Mouse (Mus musculus) forebrain, embryonic 10.5 days (tissue): ENCODE results near the gene Fbln5. TPM values are rescaled to one million over a fixed set of nuclear protein-coding genes. Genes with fewer than 3 reads are reported as not detected.
A peak's percentile ranks its signal among the peaks of the same experiment; 100 is the strongest.

Experiments used
- DNase-seq: peaks from one replicate; pipeline ENCODE4 v3.0.0-alpha.2; 2017; ENCODE audit warnings: low spot score; ENCODE audit errors: extremely low spot score
- H3K27ac ChIP-seq: fragments of 300-500 bp; sonication (generic); 2 replicates; pipeline ENCODE4 v1.5.1; 2016; ENCODE audit warnings: mild to moderate bottlenecking
- H3K27me3 ChIP-seq: fragments of 300-500 bp; sonication (generic); 2 replicates; pipeline ENCODE4 v1.6.1; 2016; ENCODE audit warnings: mild to moderate bottlenecking; ENCODE audit not compliant: poor library complexity, severe bottlenecking
- H3K36me3 ChIP-seq: fragments of 300-500 bp; sonication (generic); replicated peaks from 2 replicates; pipeline ENCODE4 v1.6.1; 2016; ENCODE audit warnings: mild to moderate bottlenecking, moderate library complexity
- H3K4me1 ChIP-seq: fragments of 300-500 bp; sonication (generic); 2 replicates; pipeline ENCODE4 v1.6.1; 2016
- H3K4me3 ChIP-seq: fragments of 300-500 bp; sonication (generic); 2 replicates; pipeline ENCODE4 v1.5.1; 2016; ENCODE audit warnings: mild to moderate bottlenecking, moderate library complexity
- H3K9me3 ChIP-seq: fragments of 300-500 bp; sonication (generic); 2 replicates; pipeline ENCODE4 v1.6.1; 2016; ENCODE audit warnings: mild to moderate bottlenecking, moderate library complexity
- WGBS: fragments of 180-500 bp; shearing (Covaris S2); methylation state at CpG from one replicate; pipeline ENCODE4 v1.1.7; 2016; 5-methylcytosine and 5-hydroxymethylcytosine counted together
- polyA plus RNA-seq: library from polyadenylated mRNA; unstranded; fragments of >200 nt; fragmentation: Nextera tagmentation; extraction: Ambion mirVana; gene quantifications from 2 replicates; pipeline ENCODE4 v1.2.1, GENCODE M21; 2016

The Fbln5 gene
- polyA plus RNA-seq, 1 experiment from 2014 or later, result 10.4 TPM

DNA sequence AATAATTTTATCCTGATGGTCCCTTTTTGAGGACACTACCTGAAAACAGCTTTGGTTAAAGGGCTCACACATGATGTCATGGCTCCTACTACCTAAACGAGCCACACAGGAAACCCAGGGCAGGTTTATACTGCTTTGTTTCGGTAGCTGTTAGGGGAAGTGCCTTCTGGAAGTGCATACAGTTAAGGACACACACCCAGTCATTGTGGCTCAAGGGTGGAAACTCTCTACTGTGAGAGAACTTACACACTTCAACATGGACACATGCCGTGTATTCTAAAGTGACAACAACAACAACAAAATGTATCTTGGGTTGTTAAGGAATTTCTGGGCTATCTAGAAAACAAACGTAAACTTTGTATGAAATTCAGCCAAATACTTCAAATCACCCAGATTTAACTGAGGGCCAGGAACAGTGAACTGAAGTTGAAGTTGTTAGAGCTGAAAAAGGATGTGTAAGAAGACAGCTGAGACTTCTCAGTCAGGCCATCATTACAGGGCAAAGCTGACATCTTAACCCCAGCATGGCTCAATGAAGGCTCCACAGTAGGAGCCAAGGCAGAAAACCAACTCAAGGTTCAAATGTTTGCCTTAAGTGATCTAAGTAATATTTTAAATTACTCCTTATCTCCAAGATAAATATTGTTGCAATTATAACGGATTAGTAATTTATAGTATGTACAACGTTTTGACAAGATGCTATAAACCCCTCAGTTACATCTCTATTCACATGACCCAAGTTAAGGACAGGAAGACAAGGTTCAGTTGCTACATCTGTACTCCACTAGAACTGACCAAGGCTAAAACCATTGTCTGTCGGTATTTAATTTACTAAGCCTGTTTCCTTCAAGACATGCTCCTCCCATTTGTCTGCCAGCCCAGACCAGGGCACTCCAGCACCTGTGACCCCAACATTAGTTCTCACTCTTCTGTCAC lies 13.6 kb upstream of the Fbln5 start:
- Histone ChIP-seq H3K36me3 (peaks cover 32% of the 10 kb centered on the region), H3K4me3 (no peak overlapping the region), H3K27me3 (no peaks in the 10 kb centered on the region), H3K27ac (no peak overlapping the region), H3K4me1 (no peaks in the 10 kb centered on the region; the same call in 1 of the 2 replicates), H3K9me3 (no peaks in the 10 kb centered on the region)
- 93% methylated on average over 7 of the region's 7 CpGs for WGBS
- DNase-seq, result no peak

DNA sequence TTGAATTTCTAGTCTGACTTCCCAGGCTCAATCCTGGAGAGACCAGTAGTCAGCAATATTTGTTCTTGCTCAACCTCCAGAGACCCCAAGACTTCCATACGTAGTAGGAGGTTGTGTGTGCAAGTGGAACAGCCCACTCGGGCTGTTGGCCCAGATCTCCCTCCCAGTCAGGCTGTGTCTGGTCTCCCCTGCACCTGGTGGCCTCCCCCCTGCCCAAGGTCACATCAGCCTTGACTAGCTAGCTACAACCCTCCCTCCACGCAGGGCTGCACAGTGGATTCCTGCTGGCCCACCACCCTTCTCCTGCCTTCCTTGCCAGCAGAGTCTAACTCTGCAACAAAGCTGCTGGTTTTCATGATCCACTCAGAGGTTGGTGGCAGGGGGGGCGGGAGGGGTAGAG lies 12.4 kb upstream of the Fbln5 start:
- no peak for DNase-seq
- WGBS, result 77% methylated on average over 4 of the region's 4 CpGs
- Histone ChIP-seq H3K9me3 (no peaks in the 10 kb centered on the region), H3K36me3 (peaks cover 20% of the 10 kb centered on the region), H3K4me1 (no peaks in the 10 kb centered on the region; the same call in 1 of the 2 replicates), H3K27me3 (no peaks in the 10 kb centered on the region), H3K4me3 (no peak overlapping the region), H3K27ac (no peak overlapping the region)

DNA sequence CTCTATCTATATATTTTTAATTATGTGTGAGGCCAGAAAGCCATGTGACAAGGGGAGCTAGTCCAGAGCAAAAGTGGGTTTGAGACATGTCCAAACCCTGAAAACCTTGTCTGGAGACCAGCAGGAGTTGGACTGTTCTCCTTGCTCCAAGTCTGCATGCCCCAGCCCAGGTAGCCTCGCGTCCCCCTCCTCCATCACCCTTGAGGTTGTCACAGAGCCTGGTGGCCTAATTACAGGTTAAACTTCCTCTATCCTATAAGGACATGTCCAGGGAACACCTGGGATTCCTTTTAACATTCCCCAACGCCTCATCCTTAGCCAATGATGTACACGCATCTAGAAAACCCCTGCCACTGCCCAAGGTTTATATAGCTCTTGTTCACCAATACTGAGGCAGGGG lies 4.3 kb upstream of the Fbln5 start:
- no peak overlapping the region for H3K4me3 ChIP-seq
- H3K27me3 ChIP-seq, result peaks cover 31% of the 10 kb centered on the region
- 88% methylated on average over 4 of the region's 4 CpGs for WGBS
- H3K4me1 ChIP-seq, result peaks cover 16% of the 10 kb centered on the region
- H3K27ac ChIP-seq, result no peak overlapping the region
- H3K36me3 ChIP-seq, result no peaks in the 10 kb centered on the region
- no peaks in the 10 kb centered on the region for H3K9me3 ChIP-seq
- DNase-seq, result no peak

GRCm38 (mm10) chr12:101821596-101821995 lies 2.7 kb upstream of the Fbln5 start:
- no peak for DNase-seq
- H3K36me3 ChIP-seq, result no peaks in the 10 kb centered on the region
- no peak overlapping the region for H3K27ac ChIP-seq
- H3K9me3 ChIP-seq, result no peaks in the 10 kb centered on the region
- H3K4me3 ChIP-seq, result no peak overlapping the region
- peaks cover 47% of the 10 kb centered on the region for H3K27me3 ChIP-seq
- peaks cover 19% of the 10 kb centered on the region for H3K4me1 ChIP-seq
- WGBS, result 39% methylated on average over 3 of the region's 3 CpGs

GRCm38 (mm10) chr12:101819570-101819969 lies 715 bp upstream of the Fbln5 start:
- no peak for DNase-seq
- Histone ChIP-seq H3K27me3 (peaks cover 47% of the 10 kb centered on the region), H3K4me1 (peaks cover 19% of the 10 kb centered on the region), H3K36me3 (no peaks in the 10 kb centered on the region), H3K27ac (peak overlapping the region; percentile 79), H3K9me3 (no peaks in the 10 kb centered on the region), H3K4me3 (peak overlapping the region; percentile 65)
- 44% methylated on average over 9 of the region's 9 CpGs for WGBS

DNA sequence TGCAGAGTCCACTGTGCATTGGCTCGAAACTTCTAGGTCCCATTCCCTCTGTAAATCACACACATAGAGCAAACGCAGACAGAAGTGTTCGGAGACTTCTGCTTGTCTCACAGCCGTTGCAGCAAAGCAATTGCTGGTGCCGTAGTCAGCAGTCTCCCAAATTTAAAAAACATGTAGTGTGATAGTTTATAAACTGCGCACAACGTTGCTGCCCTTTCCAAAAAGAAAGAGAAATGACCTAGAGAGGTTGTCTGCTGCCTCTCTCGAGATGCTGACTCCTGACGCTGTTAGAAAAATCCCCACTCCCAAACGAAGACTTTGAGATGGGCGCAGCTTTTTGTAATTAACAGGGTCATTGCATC lies 628 bp downstream of the Fbln5 start:
- no peak for DNase-seq
- Histone ChIP-seq H3K4me1 (peaks cover 19% of the 10 kb centered on the region), H3K9me3 (no peaks in the 10 kb centered on the region), H3K27ac (peak overlapping the region; percentile 79; the same call in 1 of the 2 replicates), H3K4me3 (peak overlapping the region; percentile 65), H3K36me3 (no peaks in the 10 kb centered on the region), H3K27me3 (peaks cover 47% of the 10 kb centered on the region)
- 36% methylated on average over 11 of the region's 11 CpGs for WGBS

DNA sequence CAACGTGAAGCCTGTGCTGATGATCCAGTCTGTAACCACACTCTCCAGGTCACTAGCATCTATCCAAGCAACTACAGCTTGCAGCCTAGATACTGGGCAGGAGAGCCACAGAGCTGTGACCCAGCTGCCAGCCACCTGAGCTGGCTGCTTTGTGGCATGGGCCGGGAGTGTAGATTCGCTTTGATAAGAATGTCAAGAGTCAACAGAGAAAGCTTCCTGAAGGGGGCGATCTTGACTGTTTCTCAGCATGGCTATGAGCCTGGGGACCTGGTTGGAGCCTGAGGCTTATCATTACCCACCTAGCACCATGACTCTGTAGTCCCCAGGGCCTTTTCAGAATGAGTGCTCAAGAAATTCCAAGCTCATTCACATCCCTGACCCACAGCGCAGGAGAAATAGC lies 2.0 kb downstream of the Fbln5 start:
- no peak for DNase-seq
- Histone ChIP-seq H3K4me1 (peaks cover 19% of the 10 kb centered on the region), H3K36me3 (no peaks in the 10 kb centered on the region), H3K27me3 (peaks cover 47% of the 10 kb centered on the region), H3K9me3 (no peaks in the 10 kb centered on the region), H3K27ac (no peak overlapping the region), H3K4me3 (no peak overlapping the region)
- WGBS, result 47% methylated on average over 5 of the region's 5 CpGs

GRCm38 (mm10) chr12:101815796-101816195 lies 3.1 kb downstream of the Fbln5 start:
- Histone ChIP-seq H3K36me3 (no peaks in the 10 kb centered on the region), H3K4me3 (no peak overlapping the region), H3K4me1 (peaks cover 19% of the 10 kb centered on the region), H3K9me3 (no peaks in the 10 kb centered on the region), H3K27me3 (peaks cover 42% of the 10 kb centered on the region), H3K27ac (no peak overlapping the region)
- DNase-seq, result no peak
- 76% methylated on average over 6 of the region's 6 CpGs for WGBS

- no peak for DNase-seq
- Histone ChIP-seq H3K27ac (no peak overlapping the region), H3K36me3 (no peaks in the 10 kb centered on the region), H3K27me3 (peaks cover 28% of the 10 kb centered on the region), H3K9me3 (no peaks in the 10 kb centered on the region), H3K4me1 (peaks cover 16% of the 10 kb centered on the region), H3K4me3 (no peak overlapping the region)
- 89% methylated on average over 2 of the region's 2 CpGs for WGBS
These were observed 4.4 kb downstream of the Fbln5 start for GRCm38 (mm10) chr12:101814423-101814822.

DNA sequence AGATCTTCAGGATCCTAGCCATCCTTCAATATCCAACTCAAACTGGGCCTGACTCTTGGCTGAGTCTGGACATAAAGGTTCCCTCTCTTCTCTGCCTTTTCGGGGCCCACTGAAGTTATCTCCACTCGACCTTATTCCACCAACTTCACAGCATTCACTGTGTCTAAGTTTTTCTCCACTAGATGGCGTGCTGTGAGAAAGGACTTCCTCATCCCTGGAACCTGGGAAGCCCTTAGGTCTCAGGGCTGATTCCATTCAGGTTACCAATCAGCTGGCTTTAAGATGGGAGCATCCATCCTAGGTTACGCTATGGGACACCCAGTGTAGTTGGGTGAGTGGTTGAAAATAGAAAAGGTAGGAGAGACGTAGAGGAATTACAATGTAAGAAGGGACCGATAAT lies 7.7 kb downstream of the Fbln5 start:
- no peak for DNase-seq
- no peak overlapping the region for H3K27ac ChIP-seq
- H3K4me3 ChIP-seq, result no peak overlapping the region
- no peaks in the 10 kb centered on the region for H3K36me3 ChIP-seq
- H3K27me3 ChIP-seq, result no peaks in the 10 kb centered on the region
- no peaks in the 10 kb centered on the region for H3K9me3 ChIP-seq
- H3K4me1 ChIP-seq, result no peaks in the 10 kb centered on the region
- 61% methylated on average over 6 of the region's 6 CpGs for WGBS

DNA sequence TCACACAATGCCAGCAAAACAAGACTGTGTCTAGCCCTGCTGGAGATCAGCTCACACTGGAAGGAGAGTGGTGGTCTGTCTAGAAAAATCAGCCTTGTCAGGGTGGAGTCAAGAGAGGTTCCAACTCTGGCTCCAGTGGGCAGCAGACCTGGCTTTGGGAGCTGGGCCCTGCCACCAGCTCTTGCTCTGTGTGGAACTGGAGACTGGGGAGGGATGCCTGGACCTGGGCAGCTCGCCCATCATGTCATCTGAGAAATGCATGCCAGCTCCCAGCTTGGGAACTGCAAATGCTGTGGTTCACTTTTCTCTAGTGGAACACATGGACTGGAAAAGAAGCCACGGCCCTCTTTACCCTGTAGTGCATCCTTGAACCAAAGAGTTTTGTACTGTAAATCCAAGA lies 8.3 kb downstream of the Fbln5 start:
- DNase-seq, result no peak
- Histone ChIP-seq H3K9me3 (no peaks in the 10 kb centered on the region), H3K36me3 (no peaks in the 10 kb centered on the region), H3K4me1 (no peaks in the 10 kb centered on the region), H3K27ac (no peak overlapping the region), H3K27me3 (no peaks in the 10 kb centered on the region), H3K4me3 (no peak overlapping the region)
- WGBS, result 79% methylated on average over 2 of the region's 2 CpGs

DNA sequence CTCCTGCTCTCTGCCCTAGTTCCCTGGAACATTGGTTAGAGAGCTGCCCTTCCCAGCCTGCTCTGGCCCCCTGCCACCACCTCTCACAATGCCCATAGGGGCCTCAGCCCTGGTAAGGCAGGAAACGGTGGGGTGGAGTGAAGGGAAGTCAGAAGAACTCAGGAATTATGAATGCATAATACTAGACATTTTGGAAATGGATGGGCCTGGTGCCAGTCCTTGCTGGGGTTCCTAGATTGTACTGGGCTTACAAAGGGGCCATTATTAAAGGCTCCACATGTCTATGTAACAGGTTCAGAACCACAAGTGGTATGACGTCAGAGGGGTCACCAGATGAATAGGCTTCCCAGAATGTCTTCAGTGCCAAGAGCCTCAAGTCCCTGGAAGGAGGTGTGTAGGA lies 11.5 kb downstream of the Fbln5 start:
- WGBS, result 80% methylated on average over 2 of the region's 2 CpGs
- Histone ChIP-seq H3K27ac (no peak overlapping the region), H3K9me3 (no peaks in the 10 kb centered on the region), H3K36me3 (no peaks in the 10 kb centered on the region), H3K4me1 (no peaks in the 10 kb centered on the region), H3K4me3 (no peak overlapping the region), H3K27me3 (no peaks in the 10 kb centered on the region)
- no peak for DNase-seq

DNA sequence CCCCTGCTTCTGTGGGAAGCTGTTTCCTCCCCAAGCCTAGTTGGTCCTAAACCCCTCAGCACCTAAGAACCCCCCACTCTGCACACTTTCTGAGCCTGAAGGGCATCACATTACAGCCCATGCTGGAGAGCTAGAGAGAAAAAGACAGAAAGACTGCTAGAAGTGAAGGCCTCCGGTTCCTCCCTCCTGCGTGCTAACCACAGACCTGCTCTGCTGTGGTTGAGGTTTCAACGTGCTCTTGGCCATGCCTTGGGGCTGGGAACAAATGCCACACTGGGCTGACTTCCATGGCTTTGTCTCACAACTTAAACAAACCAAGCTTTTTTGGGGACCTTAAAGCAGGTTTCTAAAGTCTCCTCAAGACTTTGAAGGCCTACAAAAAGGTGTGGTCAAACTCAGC lies 16.4 kb downstream of the Fbln5 start:
- Histone ChIP-seq H3K4me1 (no peaks in the 10 kb centered on the region), H3K9me3 (no peaks in the 10 kb centered on the region), H3K27ac (no peak overlapping the region), H3K36me3 (no peaks in the 10 kb centered on the region), H3K4me3 (no peak overlapping the region), H3K27me3 (no peaks in the 10 kb centered on the region)
- no peak for DNase-seq
- WGBS, result 92% methylated on average over 3 of the region's 3 CpGs
